Mouse (Mus musculus): ENCODE measurements at regions not wholly inside any gene's neighbourhood (a gene's known extent, or its start where the extent isn't known, plus 50 kb on each side); places are given as distances from the start of the nearest gene placed in this dataset.

- TF ChIP-seq POLR2A (IDR thresholded peaks at IDR 0.05; ENCODE audit: insufficient read depth, low read length), result no peak
- no peak for TF ChIP-seq CTCF (IDR thresholded peaks at IDR 0.05; ENCODE audit: low read depth, low read length)
These were observed 91.8 kb downstream of the Fam204a start for GRCm38 (mm10) chr19:60134447-60135328.
